Mouse (Mus musculus) hindbrain, postnatal 0 days (tissue): ENCODE measurements around the gene Lrrc19. TPM values are rescaled to one million over a fixed set of nuclear protein-coding genes. Genes with fewer than 3 reads are reported as not detected.
"Not testable (repeated sequence)": the region's sequence is repeated elsewhere in the genome, so short reads cannot be mapped to it uniquely, and the experiment has no call there.

Experiments used
- ATAC-seq: fragments of 200-750 bp; cut with Nextera tagmentation; 2 replicates; pipeline ENCODE4 v1.8.0; 2017; ENCODE audit warnings: mild to moderate bottlenecking, moderate TSS enrichment, moderate library complexity
- DNase-seq: peaks from one replicate; pipeline ENCODE4 v3.0.0-alpha.2; 2015; ENCODE audit warnings: low spot score
- H3K27ac ChIP-seq: fragments of 300-500 bp; sonication (generic); 2 replicates; pipeline ENCODE4 v1.5.1; 2014; ENCODE audit warnings: mild to moderate bottlenecking
- H3K27me3 ChIP-seq: fragments of 300-500 bp; sonication (generic); 2 replicates; pipeline ENCODE4 v1.6.1; 2014; ENCODE audit warnings: low read length, mixed read lengths; ENCODE audit not compliant: insufficient read depth
- H3K36me3 ChIP-seq: fragments of 300-500 bp; sonication (generic); 2 replicates; pipeline ENCODE4 v1.6.1; 2014; ENCODE audit warnings: low read length, mixed read lengths; ENCODE audit not compliant: insufficient read depth
- H3K4me1 ChIP-seq: fragments of 300-500 bp; sonication (generic); 2 replicates; pipeline ENCODE4 v1.6.1; 2014; ENCODE audit warnings: antibody characterized with exemption, low read length, mixed read lengths; ENCODE audit not compliant: insufficient read depth
- H3K4me2 ChIP-seq: fragments of 300-500 bp; sonication (generic); 2 replicates; pipeline ENCODE4 v1.6.1; 2014; ENCODE audit warnings: low read depth, mild to moderate bottlenecking, low read length, moderate library complexity, mixed read lengths
- H3K4me3 ChIP-seq: fragments of 300-500 bp; sonication (generic); 2 replicates; pipeline ENCODE4 v1.5.1; 2014; ENCODE audit warnings: low read length
- H3K9ac ChIP-seq: fragments of 300-500 bp; sonication (generic); replicated peaks from 2 replicates; pipeline ENCODE4 v1.6.1; 2014; ENCODE audit warnings: mild to moderate bottlenecking, low read length, moderate library complexity, mixed read lengths
- H3K9me3 ChIP-seq: fragments of 300-500 bp; sonication (generic); 2 replicates; pipeline ENCODE4 v1.6.1; 2016; ENCODE audit warnings: low read length, mixed read lengths
- CTCF ChIP-seq: IDR thresholded peaks from 2 replicates; pipeline ENCODE4 v1.5.1; 2016; ENCODE audit warnings: antibody characterized with exemption, control low read depth, low read depth
- WGBS: fragments of 180-500 bp; shearing (Covaris S2); extraction: QIAGEN DNeasy Blood & Tissue Kit; methylation state at CpG from one replicate; pipeline ENCODE4 v1.1.7; 2014; 5-methylcytosine and 5-hydroxymethylcytosine counted together
- polyA plus RNA-seq: library from polyadenylated mRNA; unstranded; fragments of >200 nt; fragmentation: Nextera tagmentation; extraction: Ambion mirVana; gene quantifications from 2 replicates; pipeline ENCODE4 v1.2.1, GENCODE M21; 2015
- total RNA-seq: library from RNA; depleted of rRNA; stranded (reverse); fragments of >200 nt; gene quantifications from 2 replicates; pipeline ENCODE4 v1.2.3, GENCODE M21; 2014; rRNA removed

Gene Lrrc19
- total RNA-seq (not detected in 2 replicates), polyA plus RNA-seq (0.24 TPM in 2 replicates)

DNA sequence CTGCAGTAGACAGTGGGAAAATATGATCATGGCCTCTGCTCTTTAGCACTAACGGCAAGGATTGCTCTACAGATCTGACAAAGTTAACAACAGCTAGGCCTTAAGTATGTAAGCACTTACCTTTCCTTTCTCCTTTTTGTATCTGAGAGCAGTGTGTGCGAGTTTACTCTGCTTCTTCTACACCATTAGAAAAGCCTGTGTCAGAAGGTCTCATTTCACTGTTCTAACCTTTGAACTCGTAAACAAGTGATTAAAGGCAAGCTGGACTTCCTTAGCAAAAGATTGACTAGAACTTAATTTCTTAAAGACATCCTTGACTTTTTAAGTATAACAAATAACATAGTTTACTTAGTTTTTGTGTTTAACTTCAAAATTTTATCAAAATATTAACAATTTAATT lies at the start of gene Lrrc19:
Gene Lrrc19 (minus strand): TSS at position 225 of the 400 bp plus-strand sequence.
- H3K4me2 ChIP-seq = no peak within 1 kb of the TSS
- no peaks in the 10 kb centered on the region for H3K27me3 ChIP-seq
- 94% methylated on average over 3 of the region's 3 CpGs for WGBS
- ATAC-seq (no peak), DNase-seq (no peak)
- H3K9me3 ChIP-seq = no peaks in the 10 kb centered on the region
- no peak within 1 kb of the TSS for H3K4me3 ChIP-seq
- no peak for TF ChIP-seq CTCF
- H3K36me3 ChIP-seq = no peaks in the 10 kb centered on the region
- H3K27ac ChIP-seq = no peak within 1 kb of the TSS
- H3K4me1 ChIP-seq = no peaks in the 10 kb centered on the region
- H3K9ac ChIP-seq = no peak within 1 kb of the TSS

DNA sequence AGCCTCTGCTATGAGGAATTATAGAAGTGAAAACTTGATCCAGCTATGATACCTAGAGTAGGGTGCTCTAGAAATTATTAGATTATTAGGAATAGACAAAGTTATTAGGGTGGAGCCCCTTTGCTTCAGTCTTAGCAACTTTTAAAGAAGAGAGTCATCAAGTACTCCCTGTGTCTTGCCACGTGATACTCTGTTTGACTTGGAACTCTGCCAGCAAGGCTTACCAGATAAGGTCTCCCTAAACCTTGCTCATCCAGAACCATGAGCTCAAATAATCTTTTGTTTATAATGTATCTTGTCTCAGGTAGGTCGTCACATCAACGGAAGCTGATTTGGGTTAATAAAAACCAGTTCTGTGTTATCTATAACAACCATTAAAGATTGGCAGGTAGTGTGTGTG lies 46.4 kb upstream of the Lrrc19 start:
- no peak for TF ChIP-seq CTCF
- no peak overlapping the region for H3K4me2 ChIP-seq
- no peak overlapping the region for H3K27ac ChIP-seq
- no peaks in the 10 kb centered on the region for H3K4me1 ChIP-seq
- H3K4me3 ChIP-seq = no peak overlapping the region
- H3K9me3 ChIP-seq = no peaks in the 10 kb centered on the region
- ATAC-seq = no peak
- DNase-seq = no peak
- 83% methylated on average over 3 of the region's 3 CpGs for WGBS
- no peaks in the 10 kb centered on the region for H3K36me3 ChIP-seq
- no peak overlapping the region for H3K9ac ChIP-seq
- no peaks in the 10 kb centered on the region for H3K27me3 ChIP-seq

DNA sequence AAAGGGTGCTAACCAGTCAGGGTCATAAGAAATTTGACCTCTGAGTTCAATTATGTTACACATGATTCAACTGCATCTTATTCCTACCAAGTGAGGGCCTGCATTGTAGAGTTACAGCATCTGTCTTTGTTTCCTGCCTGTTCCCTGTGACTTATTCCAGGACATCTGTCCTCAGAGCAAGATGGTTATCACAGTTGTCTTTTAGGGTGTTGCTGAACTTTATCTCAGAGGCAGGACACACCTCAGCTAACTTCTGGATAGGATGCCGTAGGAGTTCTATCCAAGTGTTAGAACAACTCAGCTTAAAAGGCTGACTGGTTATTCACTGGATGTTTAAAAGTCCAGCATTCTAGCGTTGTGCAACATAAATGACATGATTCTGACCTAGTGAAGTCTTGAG lies 42.2 kb upstream of the Lrrc19 start:
- no peaks in the 10 kb centered on the region for H3K4me1 ChIP-seq
- WGBS = 94% methylated on average over 2 of the region's 2 CpGs

DNA sequence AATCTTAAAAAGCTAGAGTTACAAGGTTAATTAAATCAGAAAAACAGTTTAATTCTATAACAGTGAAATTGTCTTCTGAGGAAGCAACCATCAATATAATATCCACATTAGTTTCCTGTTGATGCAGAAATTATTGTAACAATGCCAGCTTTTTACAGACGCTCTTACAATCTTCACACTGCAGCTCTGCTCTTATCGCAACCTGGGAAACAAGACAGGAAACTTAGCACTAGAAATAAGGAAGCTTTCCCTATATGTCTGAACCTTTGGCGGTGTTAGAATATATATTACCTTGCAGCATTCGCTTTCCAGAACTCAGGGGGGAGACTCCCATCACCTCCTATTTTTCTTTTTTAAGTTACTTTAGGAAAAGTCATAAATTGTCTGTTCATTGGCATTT lies 41.1 kb upstream of the Lrrc19 start:
- Histone ChIP-seq H3K4me1 (no peaks in the 10 kb centered on the region), H3K9ac (no peak overlapping the region), H3K27me3 (no peaks in the 10 kb centered on the region), H3K4me2 (no peak overlapping the region), H3K36me3 (peaks cover 5% of the 10 kb centered on the region; the same call in 1 of the 2 replicates), H3K4me3 (no peak overlapping the region), H3K9me3 (no peaks in the 10 kb centered on the region), H3K27ac (no peak overlapping the region)
- 82% methylated on average over 4 of the region's 4 CpGs for WGBS
- TF ChIP-seq CTCF = no peak
- DNase-seq = no peak
- ATAC-seq = no peak

More for the DNA sequence above, 42.2 kb upstream of the Lrrc19 start:
- Histone ChIP-seq H3K9ac (no peak overlapping the region), H3K36me3 (peaks cover 5% of the 10 kb centered on the region; the same call in 1 of the 2 replicates), H3K9me3 (no peaks in the 10 kb centered on the region), H3K4me2 (no peak overlapping the region), H3K4me3 (no peak overlapping the region), H3K27ac (no peak overlapping the region), H3K27me3 (no peaks in the 10 kb centered on the region)
- no peak for ATAC-seq
- no peak for DNase-seq
- no peak for TF ChIP-seq CTCF

DNA sequence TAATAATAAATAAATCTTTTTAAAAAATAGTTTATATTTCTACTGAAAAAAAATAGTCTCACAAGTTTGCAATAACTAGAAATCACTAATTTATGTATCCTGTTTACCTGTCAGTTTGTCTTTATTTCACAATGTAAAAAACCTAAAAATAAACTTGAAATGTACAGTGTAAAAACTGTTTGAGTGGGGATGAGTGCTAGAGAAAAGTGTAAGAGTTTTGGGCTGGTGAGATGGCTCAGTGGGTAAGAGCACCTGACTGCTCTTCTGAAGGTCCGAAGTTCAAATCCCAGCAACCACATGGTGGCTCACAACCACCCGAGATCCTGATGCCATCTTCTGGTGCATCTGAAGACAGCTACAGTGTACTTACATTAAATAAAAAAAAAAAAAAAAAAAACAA lies 39.9 kb upstream of the Lrrc19 start:
- H3K27ac ChIP-seq, DNase-seq, H3K27me3 ChIP-seq, ATAC-seq, H3K9ac ChIP-seq, H3K4me1 ChIP-seq, H3K36me3 ChIP-seq, H3K4me2 ChIP-seq, H3K4me3 ChIP-seq, H3K9me3 ChIP-seq: not testable (repeated sequence)
- WGBS = 92% methylated on average over 2 of the region's 2 CpGs

DNA sequence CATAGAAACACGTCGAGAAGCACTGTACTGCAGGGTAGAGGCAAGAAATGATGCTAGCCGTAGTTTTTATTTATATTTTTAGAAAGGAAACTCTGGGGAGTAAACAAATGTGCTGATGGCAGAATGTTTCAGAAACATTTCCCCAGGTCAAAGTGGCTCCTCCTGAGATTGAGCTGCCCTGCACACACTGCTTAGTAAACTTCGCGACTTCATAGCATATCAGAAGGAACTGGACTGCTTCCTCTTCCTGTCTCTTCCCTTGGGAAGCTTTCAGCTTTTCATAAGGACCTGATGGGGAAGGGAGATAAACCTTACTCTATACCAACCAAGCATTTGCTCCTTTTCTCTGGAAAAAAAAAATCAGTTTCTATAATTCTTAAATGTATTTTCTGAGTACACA lies 33.4 kb upstream of the Lrrc19 start:
- ATAC-seq (no peak), DNase-seq (no peak)
- Histone ChIP-seq H3K27me3 (no peaks in the 10 kb centered on the region), H3K36me3 (peaks cover 19% of the 10 kb centered on the region; the same call in 1 of the 2 replicates), H3K27ac (no peak overlapping the region), H3K4me3 (no peak overlapping the region), H3K9ac (no peak overlapping the region), H3K9me3 (no peaks in the 10 kb centered on the region), H3K4me2 (no peak overlapping the region), H3K4me1 (no peaks in the 10 kb centered on the region)
- WGBS = 90% methylated on average over 5 of the region's 5 CpGs
- no peak for TF ChIP-seq CTCF

DNA sequence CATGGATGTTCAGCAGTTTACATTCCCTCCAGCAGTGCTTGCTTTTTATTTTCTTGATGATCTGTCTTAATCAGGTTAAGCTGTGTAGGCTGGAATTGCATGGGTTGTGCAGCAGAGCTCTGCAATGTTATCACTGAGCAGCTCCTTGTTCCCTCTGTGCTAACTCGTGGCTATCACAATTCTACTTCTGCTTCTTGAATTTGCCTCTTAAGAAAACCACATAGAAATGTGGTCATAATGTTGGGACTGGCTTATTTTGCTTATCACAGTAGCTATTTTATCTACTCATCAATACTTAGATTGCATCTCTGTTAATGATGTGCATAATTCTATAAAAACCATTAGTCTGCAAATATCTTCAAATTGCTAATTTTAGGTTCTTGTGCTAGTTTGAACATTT lies 32.1 kb upstream of the Lrrc19 start:
- Histone ChIP-seq H3K27ac (no peak overlapping the region), H3K9ac (no peak overlapping the region), H3K4me2 (no peak overlapping the region), H3K27me3 (no peaks in the 10 kb centered on the region), H3K9me3 (no peaks in the 10 kb centered on the region), H3K4me1 (no peaks in the 10 kb centered on the region), H3K4me3 (no peak overlapping the region), H3K36me3 (peaks cover 14% of the 10 kb centered on the region; the same call in 1 of the 2 replicates)
- WGBS = 76% methylated on average over 1 of the region's 1 CpGs
- ATAC-seq (no peak), DNase-seq (no peak)
- TF ChIP-seq CTCF = no peak
